Mouse (Mus musculus): ENCODE measurements at regions not wholly inside any gene's neighbourhood (a gene's known extent, or its start where the extent isn't known, plus 50 kb on each side); places are given as distances from the start of the nearest gene placed in this dataset.

DNA sequence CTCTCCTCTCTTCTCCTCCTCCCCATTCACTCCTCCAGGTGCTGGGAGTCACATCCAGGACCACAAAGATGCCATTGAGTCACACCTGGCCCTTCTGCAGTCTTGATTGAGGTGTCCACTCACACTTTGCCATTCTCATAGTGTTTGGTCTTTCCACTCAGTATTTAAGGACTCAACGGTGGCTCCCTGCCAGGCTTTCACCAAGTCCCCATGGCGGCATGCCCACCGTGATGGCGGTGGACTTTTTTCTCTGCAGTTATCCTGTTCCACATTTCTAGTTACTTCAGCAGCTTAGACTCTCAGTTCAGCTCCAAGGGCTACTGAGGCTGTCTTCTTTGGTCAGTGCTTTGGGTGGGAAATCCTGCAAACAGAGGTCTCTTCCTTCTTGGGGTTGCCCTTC, 189.9 kb downstream of the Cbln1 start:
- Histone ChIP-seq H3K4me2 (ENCODE audit: low read depth) (no peak overlapping the region), H3K4me3 (ENCODE audit: low read depth, low read length) (no peak overlapping the region), H3K27ac (ENCODE audit: low read depth, low read length) (no peak overlapping the region), H3K27me3 (ENCODE audit: insufficient read depth, low read length) (no peaks in the 10 kb centered on the region), H3K9me3 (ENCODE audit: low read length) (no peaks in the 10 kb centered on the region), H3K4me1 (ENCODE audit: insufficient read depth) (no peaks in the 10 kb centered on the region), H3K36me3 (ENCODE audit: insufficient read depth) (no peaks in the 10 kb centered on the region), H3K9ac (no peak overlapping the region)
- no peak for TF ChIP-seq CTCF (IDR thresholded peaks at IDR 0.05; ENCODE audit: low read depth)
- 87% methylated on average over 4 of the region's 4 CpGs for WGBS
- DNase-seq (no peak), ATAC-seq (no peak)

DNA sequence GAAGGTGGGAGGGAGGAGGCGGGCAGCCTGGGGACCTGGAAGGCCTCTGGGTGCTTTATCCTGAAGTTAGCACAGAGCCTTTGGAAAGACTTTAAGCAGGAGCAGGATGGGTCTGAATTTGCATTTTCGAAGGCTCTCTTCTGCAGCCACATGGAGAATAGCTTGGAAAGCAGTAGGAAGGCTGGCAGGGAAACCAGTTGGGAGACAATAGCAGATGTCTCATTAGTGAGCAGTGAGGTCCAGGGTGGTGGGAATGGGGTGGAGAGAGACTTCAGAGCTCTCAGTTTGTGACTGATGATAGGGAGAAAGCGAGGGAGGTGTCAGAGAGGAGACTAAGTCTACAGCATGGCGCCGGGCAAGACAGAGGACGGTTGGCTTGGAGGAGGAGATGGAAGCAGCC, 199.1 kb downstream of the Cbln1 start:
- no peak overlapping the region for H3K4me2 ChIP-seq (ENCODE audit: low read depth)
- 84% methylated on average over 6 of the region's 6 CpGs for WGBS
- H3K9me3 ChIP-seq (ENCODE audit: low read length): no peaks in the 10 kb centered on the region
- H3K4me1 ChIP-seq (ENCODE audit: insufficient read depth): no peaks in the 10 kb centered on the region
- no peak overlapping the region for H3K27ac ChIP-seq (ENCODE audit: low read depth, low read length)
- H3K9ac ChIP-seq: no peak overlapping the region
- DNase-seq: no peak
- no peak for ATAC-seq
- H3K36me3 ChIP-seq (ENCODE audit: insufficient read depth): no peaks in the 10 kb centered on the region
- H3K27me3 ChIP-seq (ENCODE audit: insufficient read depth, low read length): no peaks in the 10 kb centered on the region
- H3K4me3 ChIP-seq (ENCODE audit: low read depth, low read length): no peak overlapping the region
- TF ChIP-seq CTCF (IDR thresholded peaks at IDR 0.05; ENCODE audit: low read depth): no peak

DNA sequence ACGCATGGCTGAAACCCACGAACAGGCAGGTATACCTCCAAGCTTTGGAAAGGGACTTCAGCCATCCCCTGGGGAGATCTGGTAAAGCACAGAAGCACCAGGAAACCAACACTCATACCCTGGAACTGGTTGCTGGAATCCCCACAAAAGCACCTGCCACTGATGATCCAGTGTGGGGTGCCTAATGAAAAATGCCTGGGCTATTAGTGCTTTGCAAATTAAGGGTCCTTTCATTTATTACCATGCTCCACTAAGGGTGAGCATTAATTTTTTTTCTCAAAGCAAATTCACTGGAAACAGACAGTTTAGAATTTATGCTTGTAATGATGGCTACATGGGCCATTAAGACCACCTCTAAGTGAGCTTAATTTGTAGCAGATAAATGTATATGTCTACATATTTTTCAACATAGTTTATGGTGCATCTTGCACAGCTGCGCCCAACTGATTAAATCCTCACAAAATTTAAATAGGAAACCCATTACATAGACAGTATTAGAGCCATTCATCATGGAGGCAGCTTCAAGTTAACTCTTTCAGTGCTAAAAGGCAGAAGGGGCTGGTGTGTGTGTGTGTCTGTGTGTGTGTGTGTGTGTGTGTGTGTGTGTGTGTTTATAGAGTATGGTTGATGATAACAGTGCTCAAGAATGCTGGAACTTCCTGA, 201.8 kb downstream of the Cbln1 start:
- no peak overlapping the region for H3K4me2 ChIP-seq (ENCODE audit: low read depth)
- DNase-seq: no peak
- H3K9me3 ChIP-seq (ENCODE audit: low read length): no peaks in the 10 kb centered on the region
- H3K9ac ChIP-seq: no peak overlapping the region
- H3K27ac ChIP-seq (ENCODE audit: low read depth, low read length): no peak overlapping the region
- ATAC-seq: no peak
- WGBS: 80% methylated on average over 3 of the region's 3 CpGs
- no peaks in the 10 kb centered on the region for H3K36me3 ChIP-seq (ENCODE audit: insufficient read depth)
- H3K4me3 ChIP-seq (ENCODE audit: low read depth, low read length): no peak overlapping the region
- no peak for TF ChIP-seq CTCF (IDR thresholded peaks at IDR 0.05; ENCODE audit: low read depth)
- H3K27me3 ChIP-seq (ENCODE audit: insufficient read depth, low read length): no peaks in the 10 kb centered on the region
- no peaks in the 10 kb centered on the region for H3K4me1 ChIP-seq (ENCODE audit: insufficient read depth)

DNA sequence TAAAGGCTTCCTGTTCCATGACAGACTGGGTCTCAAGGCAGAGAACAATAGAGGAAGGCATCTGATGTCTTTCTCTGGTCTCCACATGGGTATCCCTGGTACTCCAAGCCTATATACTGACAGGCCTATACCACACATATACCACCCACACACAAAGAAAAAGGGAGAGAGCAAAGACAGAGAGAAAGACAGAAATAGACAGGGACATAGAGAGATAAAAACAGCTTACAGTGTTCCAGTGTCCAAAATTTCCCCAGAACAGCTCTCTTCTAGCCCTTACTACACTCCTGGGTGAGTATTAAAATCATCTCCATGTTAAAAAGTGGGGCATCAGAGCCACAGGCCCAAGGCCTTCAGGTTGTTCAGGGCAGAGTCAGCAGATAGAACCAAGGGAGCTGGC, 204.2 kb downstream of the Cbln1 start:
- H3K36me3 ChIP-seq (ENCODE audit: insufficient read depth): no peaks in the 10 kb centered on the region
- TF ChIP-seq CTCF (IDR thresholded peaks at IDR 0.05; ENCODE audit: low read depth): no peak
- H3K27me3 ChIP-seq (ENCODE audit: insufficient read depth, low read length): no peaks in the 10 kb centered on the region
- no peak for DNase-seq
- H3K9me3 ChIP-seq (ENCODE audit: low read length): no peaks in the 10 kb centered on the region
- H3K4me1 ChIP-seq (ENCODE audit: insufficient read depth): no peaks in the 10 kb centered on the region
- H3K27ac ChIP-seq (ENCODE audit: low read depth, low read length): no peak overlapping the region
- H3K9ac ChIP-seq: no peak overlapping the region
- no peak overlapping the region for H3K4me3 ChIP-seq (ENCODE audit: low read depth, low read length)
- ATAC-seq: no peak
- no peak overlapping the region for H3K4me2 ChIP-seq (ENCODE audit: low read depth)

DNA sequence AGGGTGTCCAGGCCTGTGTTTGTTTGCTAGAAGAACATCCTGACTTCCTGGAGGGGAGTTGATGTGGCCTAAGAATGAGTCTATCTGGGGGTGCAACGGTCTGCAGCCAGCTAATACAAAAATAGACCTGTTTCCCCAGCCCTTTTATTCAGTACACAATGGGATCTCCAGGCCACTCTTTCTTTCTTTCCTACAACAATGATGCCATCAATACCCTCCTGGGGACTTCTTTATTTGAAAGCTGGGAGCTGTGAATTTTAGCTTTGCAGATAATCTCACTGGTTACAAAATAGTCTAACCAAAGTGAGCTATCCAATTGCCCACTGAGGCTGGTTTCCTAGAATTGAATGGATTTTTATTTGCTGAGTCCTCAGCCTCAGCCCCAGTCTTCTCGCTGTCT, 207.4 kb downstream of the Cbln1 start:
- no peaks in the 10 kb centered on the region for H3K9me3 ChIP-seq (ENCODE audit: low read length)
- H3K9ac ChIP-seq: no peak overlapping the region
- no peaks in the 10 kb centered on the region for H3K36me3 ChIP-seq (ENCODE audit: insufficient read depth)
- no peak for TF ChIP-seq CTCF (IDR thresholded peaks at IDR 0.05; ENCODE audit: low read depth)
- DNase-seq: no peak
- H3K4me3 ChIP-seq (ENCODE audit: low read depth, low read length): no peak overlapping the region
- no peak for ATAC-seq
- WGBS: 17% methylated on average over 2 of the region's 2 CpGs
- no peak overlapping the region for H3K4me2 ChIP-seq (ENCODE audit: low read depth)
- H3K27me3 ChIP-seq (ENCODE audit: insufficient read depth, low read length): no peaks in the 10 kb centered on the region
- no peak overlapping the region for H3K27ac ChIP-seq (ENCODE audit: low read depth, low read length)
- no peaks in the 10 kb centered on the region for H3K4me1 ChIP-seq (ENCODE audit: insufficient read depth)

DNA sequence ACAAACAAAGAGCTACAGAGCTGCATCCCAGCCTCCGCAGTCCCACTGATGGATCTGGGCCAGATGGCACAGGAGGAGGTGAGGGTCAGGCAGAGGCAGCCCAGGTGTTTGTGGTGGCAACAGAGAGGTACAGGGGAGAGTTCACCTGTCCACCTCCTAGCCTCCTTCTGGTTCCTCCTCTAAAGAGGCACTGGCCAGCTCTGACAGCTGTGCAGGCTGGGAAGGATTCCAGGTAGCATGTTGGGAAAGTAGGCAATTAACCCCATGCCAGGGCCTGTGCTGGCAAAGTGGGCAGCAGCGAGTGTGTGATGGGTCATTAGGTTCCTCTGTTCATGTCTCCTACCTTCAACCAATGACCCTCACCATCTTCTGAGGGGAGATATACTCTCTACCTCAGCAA, 212.1 kb downstream of the Cbln1 start:
- Histone ChIP-seq H3K4me3 (ENCODE audit: low read depth, low read length) (no peak overlapping the region), H3K36me3 (ENCODE audit: insufficient read depth) (no peaks in the 10 kb centered on the region), H3K27me3 (ENCODE audit: insufficient read depth, low read length) (no peaks in the 10 kb centered on the region), H3K9ac (no peak overlapping the region), H3K4me2 (ENCODE audit: low read depth) (no peak overlapping the region), H3K27ac (ENCODE audit: low read depth, low read length) (no peak overlapping the region), H3K9me3 (ENCODE audit: low read length) (no peaks in the 10 kb centered on the region), H3K4me1 (ENCODE audit: insufficient read depth) (no peaks in the 10 kb centered on the region)
- DNase-seq: no peak
- no peak for TF ChIP-seq CTCF (IDR thresholded peaks at IDR 0.05; ENCODE audit: low read depth)
- no peak for ATAC-seq
- WGBS: 88% methylated on average over 2 of the region's 2 CpGs

DNA sequence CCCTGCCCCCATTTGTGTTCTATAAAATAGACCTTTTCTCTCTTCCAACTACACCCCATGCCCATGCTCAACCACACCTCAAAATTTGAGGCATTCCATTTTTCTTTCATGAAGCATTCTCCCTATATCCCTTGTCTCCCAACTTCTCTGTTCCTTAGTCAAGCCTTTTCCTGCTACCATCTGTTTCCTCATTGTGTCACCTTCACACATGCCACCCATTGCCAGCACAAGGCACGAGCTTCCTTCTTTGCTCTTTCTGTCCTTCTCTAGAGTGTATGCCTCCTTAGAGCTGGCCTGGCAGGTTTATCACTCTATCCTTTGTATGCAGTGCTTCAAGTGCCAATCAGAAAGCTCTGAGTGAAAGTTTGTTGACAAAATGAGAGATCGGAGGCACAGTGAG, 229.7 kb downstream of the Cbln1 start:
- 79% methylated on average over 2 of the region's 2 CpGs for WGBS
- H3K27ac ChIP-seq (ENCODE audit: low read depth, low read length): no peak overlapping the region
- H3K27me3 ChIP-seq (ENCODE audit: insufficient read depth, low read length): no peaks in the 10 kb centered on the region
- DNase-seq (no peak), ATAC-seq (no peak)
- no peak overlapping the region for H3K9ac ChIP-seq
- TF ChIP-seq CTCF (IDR thresholded peaks at IDR 0.05; ENCODE audit: low read depth): no peak
- H3K4me3 ChIP-seq (ENCODE audit: low read depth, low read length): no peak overlapping the region
- no peaks in the 10 kb centered on the region for H3K4me1 ChIP-seq (ENCODE audit: insufficient read depth)
- H3K36me3 ChIP-seq (ENCODE audit: insufficient read depth): no peaks in the 10 kb centered on the region
- no peak overlapping the region for H3K4me2 ChIP-seq (ENCODE audit: low read depth)
- no peaks in the 10 kb centered on the region for H3K9me3 ChIP-seq (ENCODE audit: low read length)
